Mouse (Mus musculus) left cerebral cortex, adult 18-20 months (tissue): ENCODE results near the gene Nrxn2. TPM values are rescaled to one million over a fixed set of nuclear protein-coding genes. Genes with fewer than 3 reads are reported as not detected.
A peak's percentile ranks its signal among the peaks of the same experiment; 100 is the strongest.

Experiments used
- DNase-seq, 2 experiments: peaks; one replicate each; pipeline ENCODE4 v3.0.0; 2021 to 2022; ENCODE audit warnings: low spot score in 2 of 2, mixed read lengths in 1 of 2
- total RNA-seq, 2 experiments: library from RNA; stranded (reverse); gene quantifications; 2 replicates each; pipeline ENCODE4 v1.2.3; 2021

Nrxn2 gene
- total RNA-seq, 2 experiments from 2014 or later, result 549 to 568 TPM

- DNase-seq, result no peak
These were observed 73.0 kb downstream of the Nrxn2 start for GRCm38 (mm10) chr19:6491538-6491937.

- peak; percentile 78 to 79 for DNase-seq
These were observed 73.6 kb downstream of the Nrxn2 start for GRCm38 (mm10) chr19:6492124-6492523.

DNA sequence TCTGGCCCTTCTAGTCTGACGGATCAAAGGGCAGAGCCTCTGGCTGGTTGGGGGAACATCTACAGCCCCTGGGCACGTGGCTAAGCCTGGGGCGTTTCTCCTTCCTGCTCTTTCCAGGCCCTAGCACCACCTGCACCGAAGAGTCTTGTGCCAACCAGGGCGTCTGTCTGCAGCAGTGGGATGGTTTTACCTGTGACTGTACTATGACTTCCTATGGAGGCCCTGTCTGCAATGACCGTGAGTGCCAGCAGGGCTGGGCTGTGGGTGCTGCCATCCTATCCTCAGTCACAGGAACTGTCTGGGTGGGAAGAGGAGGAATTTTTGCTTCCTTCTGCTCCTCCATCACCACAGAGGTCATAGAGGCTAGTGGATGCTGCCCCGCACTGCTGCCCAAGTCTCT is 74.7 kb downstream of the Nrxn2 start:
- no peak for DNase-seq

GRCm38 (mm10) chr19:6494032-6494431 is 75.5 kb downstream of the Nrxn2 start:
- no peak for DNase-seq

DNA sequence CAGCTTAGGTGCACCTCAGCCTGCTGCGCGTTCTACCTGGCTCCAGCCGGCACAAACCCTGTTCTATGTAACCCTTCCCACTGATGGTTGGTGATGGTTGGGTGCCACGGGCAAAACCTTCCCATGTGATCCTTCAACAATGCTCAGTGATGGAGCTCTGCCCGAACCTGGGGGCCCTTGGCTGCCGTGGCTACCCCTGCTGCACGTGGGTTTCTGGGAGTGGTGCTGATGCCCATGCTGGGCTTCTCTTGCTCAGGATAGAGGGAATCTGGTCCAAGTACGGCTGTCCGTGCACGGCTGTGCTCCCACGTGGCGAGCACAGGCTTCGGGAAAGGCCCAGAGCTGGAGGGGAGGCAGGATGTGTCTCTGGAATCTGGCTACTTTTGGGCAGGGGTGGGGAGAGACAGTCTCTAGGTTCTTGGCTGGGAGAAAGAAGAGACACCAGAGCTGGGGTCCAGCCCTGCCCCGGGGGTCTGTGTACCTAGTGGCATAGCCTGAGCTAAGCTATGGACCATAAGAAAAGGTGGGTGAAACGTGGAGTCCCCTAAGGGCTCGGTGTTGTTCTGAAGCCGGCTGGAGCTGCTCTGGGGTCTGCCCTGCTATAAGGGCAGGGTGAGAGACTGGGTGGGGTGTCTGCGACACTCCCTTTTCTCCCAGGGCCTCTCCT is 76.1 kb downstream of the Nrxn2 start:
- no peak for DNase-seq

- DNase-seq, result no peak
These were observed 77.2 kb downstream of the Nrxn2 start for GRCm38 (mm10) chr19:6495714-6496113.

GRCm38 (mm10) chr19:6496462-6497149 is 78.1 kb downstream of the Nrxn2 start:
- DNase-seq, result no peak

- peak; percentile 65 to 82 for DNase-seq
These were observed 78.7 kb downstream of the Nrxn2 start for GRCm38 (mm10) chr19:6497150-6497801.

DNA sequence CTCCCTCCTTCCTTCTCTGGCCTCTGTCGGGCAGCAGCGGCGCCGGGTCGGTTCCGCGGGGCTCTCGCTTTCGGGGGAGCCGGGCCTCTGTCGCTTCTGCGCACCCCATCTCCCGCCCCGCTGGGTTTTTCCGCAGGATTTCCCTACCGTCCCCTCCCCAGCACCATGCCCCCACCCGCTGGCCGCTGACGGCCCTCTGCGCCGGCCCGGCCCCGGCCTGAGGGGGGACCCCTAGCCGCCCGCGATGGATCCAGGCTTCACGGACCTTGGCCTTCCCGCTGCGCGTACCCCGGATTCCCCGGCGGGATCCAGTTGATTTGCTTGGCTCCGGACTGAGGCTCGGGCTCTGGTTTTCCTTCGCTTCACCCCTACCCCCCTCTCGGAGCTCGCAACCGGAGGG is 79.3 kb downstream of the Nrxn2 start:
- DNase-seq, result no peak

- no peak for DNase-seq
These were observed 80.0 kb downstream of the Nrxn2 start for GRCm38 (mm10) chr19:6498350-6499131.

DNA sequence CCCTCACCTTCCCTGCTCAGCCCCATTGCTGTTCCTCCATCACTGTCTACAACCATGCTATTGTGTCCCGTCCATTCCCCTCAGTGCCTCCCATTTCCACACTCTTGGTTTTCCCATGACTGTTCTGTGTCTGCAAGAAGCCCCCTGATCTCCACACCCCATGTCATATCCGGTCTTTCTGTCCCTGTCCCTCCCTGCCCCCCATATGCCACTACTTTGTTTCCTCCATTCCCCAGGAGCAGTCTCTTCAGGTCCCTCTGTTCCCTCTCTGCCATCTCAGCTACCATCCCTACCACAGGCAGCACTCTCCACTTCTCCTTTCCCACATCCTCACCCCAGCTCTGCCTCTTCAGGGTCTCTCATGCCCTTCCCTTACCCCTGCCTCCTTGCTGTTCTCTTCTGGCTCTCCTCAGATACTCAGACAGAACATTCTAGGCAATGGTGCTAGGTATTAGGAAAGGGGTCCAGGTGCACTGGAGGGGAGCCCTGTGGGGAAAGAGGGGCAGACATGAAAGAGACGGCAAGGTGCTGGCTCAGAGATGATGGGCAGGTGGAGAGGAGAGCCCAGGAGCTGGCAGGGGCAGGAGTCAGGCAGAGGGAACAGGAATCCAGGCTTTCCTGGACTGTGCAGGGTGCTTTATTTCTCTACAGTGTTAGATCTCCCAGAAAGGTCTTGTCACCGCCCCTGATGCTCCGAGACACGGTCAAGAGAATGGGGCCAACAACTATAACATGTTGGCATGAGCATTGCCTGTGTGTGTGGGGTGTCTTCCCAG is 81.5 kb downstream of the Nrxn2 start:
- no peak for DNase-seq

DNA sequence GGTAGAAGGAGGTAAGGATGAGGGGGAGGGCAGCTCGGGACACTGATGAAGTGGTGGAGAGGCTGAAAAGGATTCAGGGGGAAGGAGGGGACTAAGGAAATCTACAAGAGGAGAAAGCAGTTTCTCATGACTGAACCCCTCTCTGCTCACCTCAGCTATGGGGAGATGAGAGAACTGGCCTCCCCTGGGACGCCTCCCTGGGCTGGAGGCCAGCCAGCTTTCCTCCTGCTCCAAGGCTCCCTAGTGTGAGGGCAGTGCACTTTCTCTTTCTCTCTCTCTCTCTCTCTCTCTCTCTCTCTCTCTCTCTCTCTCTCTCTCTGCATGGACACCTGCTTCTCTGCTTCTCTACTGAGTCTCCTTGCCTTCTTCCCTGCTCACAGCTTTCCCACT is 82.1 kb downstream of the Nrxn2 start:
- no peak for DNase-seq

DNA sequence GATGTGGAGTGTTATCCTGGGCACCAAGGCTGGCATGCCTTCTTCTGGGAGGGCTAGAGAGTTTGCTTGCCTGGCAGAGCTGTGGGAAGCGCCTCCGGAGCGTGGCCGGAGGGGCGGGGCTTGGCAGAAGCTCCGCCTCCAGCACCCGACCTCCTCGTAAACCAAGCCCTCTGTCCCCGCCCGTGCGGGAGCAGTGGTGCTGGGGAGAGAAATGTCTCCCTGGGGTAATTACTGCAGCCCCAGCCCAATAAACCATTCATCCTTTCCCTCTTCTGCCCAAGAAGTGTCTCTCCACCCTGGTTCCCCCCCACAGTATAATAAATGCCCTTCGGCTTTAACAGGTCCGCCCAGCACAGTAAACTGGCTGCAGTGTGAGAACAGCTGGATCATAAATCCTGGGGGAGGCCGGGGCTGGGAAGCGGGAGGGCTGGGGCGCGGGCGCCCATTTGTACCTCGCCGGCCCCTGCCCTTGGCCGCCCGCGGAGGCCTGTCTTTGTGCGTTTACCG is 83.6 kb downstream of the Nrxn2 start:
- DNase-seq, result peak; percentile 81 to 87

GRCm38 (mm10) chr19:6502543-6503319 is 84.2 kb downstream of the Nrxn2 start:
- DNase-seq, result peak in 1 of 2 experiments; percentile 59

- peak; percentile 80 to 85 for DNase-seq
These were observed 85.6 kb downstream of the Nrxn2 start for GRCm38 (mm10) chr19:6503926-6504655.

- DNase-seq, result no peak
These were observed 86.1 kb downstream of the Nrxn2 start for GRCm38 (mm10) chr19:6504656-6505045.

DNA sequence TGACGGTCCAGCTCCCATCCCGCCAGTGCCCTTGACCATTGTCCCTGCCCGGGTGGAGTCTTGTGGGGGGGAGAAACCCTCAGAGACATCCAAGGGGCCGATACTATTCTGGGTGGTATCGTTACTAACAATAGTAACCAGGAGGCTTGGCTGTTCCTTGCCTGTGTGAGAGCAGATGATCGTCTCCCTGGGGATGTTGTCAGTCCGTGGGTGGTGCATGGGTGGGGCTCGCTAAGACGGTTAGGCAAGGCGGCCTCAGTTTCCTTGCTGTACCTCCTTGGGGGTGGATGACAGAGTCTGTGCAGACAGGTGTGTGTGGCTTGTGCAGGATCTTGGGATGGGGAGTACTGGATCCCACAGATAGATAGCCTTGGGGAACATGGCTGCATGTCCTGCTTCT is 88.9 kb downstream of the Nrxn2 start:
- peak; percentile 50 to 65 for DNase-seq

- no peak for DNase-seq
These were observed 91.3 kb downstream of the Nrxn2 start for GRCm38 (mm10) chr19:6509881-6510280.

DNA sequence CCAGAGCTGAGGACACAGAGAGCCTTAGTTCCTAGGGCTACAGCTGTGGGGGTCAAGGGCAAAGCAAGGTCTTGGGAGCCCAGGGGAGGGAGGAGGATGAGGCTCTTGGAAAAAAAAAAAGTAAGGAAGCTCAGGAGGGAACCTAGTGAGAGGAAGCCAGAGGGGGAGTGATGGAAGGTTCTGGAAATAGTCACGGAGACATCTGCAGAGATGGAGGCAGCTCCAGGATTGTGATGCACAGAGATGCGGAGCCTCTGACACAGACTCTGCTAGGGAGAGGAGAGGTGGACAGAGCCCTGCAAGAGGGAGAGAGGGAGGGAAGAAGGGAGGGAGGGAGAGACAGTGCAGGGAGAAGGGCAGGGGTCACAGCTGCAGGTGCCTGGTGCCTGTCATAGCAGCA is 92.0 kb downstream of the Nrxn2 start:
- DNase-seq, result no peak
